Mouse (Mus musculus): ENCODE measurements around the gene Kdelc2.
A peak's percentile ranks its signal among the peaks of the same experiment; 100 is the strongest.

Kdelc2 gene

GRCm38 (mm10) chr9:53383951-53384866 lies at the start of gene Kdelc2:
Kdelc2 (plus strand) TSS chr9:53384025.
- peak; percentile 96 for DNase-seq (ENCODE audit: extremely low read depth, low read depth, low spot score)

DNA sequence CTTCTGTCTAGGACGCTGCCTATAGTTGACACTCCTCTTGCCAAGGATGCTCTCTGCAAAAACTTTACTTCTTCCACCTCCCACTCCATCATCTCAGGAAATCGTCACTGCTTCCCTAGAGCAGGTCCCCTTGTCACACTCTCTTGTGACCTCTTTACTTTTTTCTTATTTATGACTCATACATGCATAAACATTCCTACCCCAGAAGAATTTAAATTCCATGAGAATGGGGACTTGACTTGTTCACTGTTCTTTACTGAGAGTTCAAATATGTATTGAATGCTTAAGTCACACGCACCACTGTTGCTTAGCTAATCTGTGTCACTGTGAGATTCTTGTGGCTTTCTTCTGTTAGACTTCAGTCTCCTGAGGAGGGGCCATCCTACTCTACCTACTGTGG lies 48.7 kb upstream of the Kdelc2 start:
- no peak for DNase-seq (ENCODE audit: extremely low read depth, low read depth, low spot score)

DNA sequence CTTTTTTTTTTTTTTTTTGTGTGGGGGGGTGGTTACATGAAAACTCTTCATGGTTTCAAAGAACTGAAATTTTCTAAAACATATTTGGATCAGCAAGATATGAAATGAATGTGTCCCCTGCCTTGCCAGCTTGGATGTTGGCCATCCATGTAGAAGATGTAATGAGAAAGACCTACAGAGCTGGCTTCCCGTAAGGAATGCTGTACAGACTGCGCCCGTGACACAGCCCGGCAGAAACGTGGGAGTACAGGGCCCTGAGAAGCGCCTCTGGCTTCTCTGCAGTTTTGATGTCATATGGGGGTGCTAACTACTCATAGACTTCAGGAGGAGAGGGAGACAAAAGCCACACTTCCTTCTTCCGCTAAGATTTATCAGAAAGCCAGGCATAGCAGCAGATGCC lies 44.2 kb upstream of the Kdelc2 start:
- DNase-seq (ENCODE audit: extremely low read depth, low read depth, low spot score): no peak

- DNase-seq (ENCODE audit: extremely low read depth, low read depth, low spot score): no peak
Measured at GRCm38 (mm10) chr9:53340328-53340916, 43.4 kb upstream of the Kdelc2 start.

DNA sequence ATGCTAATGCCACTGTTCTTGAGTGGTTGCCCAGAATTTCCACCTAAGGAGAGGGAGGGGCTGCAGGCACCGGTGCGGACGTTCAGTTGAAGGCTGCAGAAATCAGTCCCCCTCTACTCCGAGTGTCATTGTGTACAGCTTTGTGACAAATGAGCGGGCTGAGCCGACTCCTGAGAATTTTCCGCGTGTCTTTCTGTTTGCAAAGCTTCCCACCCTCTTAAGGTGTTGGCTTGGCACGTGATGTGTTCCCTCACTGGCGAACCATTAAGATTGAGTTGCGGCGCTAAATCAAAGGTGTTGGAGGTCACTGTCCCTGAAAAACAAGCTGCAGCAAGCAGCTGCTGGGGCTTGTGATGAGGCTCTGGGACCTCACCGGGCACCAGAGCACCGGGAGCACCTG lies 42.9 kb upstream of the Kdelc2 start:
- DNase-seq (ENCODE audit: extremely low read depth, low read depth, low spot score): no peak

- DNase-seq (ENCODE audit: extremely low read depth, low read depth, low spot score): no peak
Measured at GRCm38 (mm10) chr9:53341981-53342380, 41.8 kb upstream of the Kdelc2 start.

DNA sequence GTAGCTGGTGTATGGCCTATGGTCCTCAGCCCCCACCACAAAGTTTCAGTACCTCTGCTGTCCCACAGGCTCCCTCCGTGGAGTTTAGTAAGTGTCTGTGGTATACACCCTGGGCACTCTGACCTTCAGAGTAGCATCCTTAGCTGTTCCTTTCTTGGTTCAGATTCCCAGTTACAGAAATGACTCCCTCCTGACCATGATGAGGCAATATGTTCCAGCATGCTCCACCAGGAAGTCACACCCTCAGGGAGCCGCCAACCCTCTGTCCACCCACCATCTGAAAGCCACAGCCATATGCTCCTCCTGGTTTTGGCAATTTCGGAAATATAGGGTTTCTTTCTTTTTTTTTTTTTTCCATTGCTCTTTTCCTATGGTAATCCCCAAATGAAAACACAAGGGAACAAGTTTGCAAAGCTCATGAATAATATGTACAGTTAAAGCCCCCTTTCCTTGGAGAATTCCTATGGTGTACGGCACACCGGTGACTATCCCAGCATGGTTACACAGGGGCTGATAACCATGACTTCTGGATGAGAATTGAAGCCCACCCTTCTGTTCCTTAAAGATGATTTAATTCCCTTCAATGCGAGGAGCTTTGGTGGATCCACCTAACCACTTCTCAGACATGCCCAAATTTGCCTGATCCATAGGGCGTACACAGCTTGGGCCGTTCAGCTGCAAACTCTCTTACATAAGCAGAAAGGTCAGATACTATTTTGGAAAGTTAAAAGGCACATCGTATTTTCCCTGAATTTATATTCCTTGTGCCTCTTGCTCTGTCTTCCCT lies 39.0 kb upstream of the Kdelc2 start:
- DNase-seq (ENCODE audit: extremely low read depth, low read depth, low spot score): no peak

GRCm38 (mm10) chr9:53345728-53346127 lies 38.1 kb upstream of the Kdelc2 start:
- DNase-seq (ENCODE audit: extremely low read depth, low read depth, low spot score): no peak

GRCm38 (mm10) chr9:53346402-53346801 lies 37.4 kb upstream of the Kdelc2 start:
- DNase-seq (ENCODE audit: extremely low read depth, low read depth, low spot score): no peak

GRCm38 (mm10) chr9:53349211-53349610 lies 34.6 kb upstream of the Kdelc2 start:
- DNase-seq (ENCODE audit: extremely low read depth, low read depth, low spot score): no peak

GRCm38 (mm10) chr9:53350331-53350730 lies 33.5 kb upstream of the Kdelc2 start:
- no peak for DNase-seq (ENCODE audit: extremely low read depth, low read depth, low spot score)

GRCm38 (mm10) chr9:53351899-53352298 lies 31.9 kb upstream of the Kdelc2 start:
- no peak for DNase-seq (ENCODE audit: extremely low read depth, low read depth, low spot score)

- DNase-seq (ENCODE audit: extremely low read depth, low read depth, low spot score): no peak
Measured at GRCm38 (mm10) chr9:53353161-53353560, 30.7 kb upstream of the Kdelc2 start.

DNA sequence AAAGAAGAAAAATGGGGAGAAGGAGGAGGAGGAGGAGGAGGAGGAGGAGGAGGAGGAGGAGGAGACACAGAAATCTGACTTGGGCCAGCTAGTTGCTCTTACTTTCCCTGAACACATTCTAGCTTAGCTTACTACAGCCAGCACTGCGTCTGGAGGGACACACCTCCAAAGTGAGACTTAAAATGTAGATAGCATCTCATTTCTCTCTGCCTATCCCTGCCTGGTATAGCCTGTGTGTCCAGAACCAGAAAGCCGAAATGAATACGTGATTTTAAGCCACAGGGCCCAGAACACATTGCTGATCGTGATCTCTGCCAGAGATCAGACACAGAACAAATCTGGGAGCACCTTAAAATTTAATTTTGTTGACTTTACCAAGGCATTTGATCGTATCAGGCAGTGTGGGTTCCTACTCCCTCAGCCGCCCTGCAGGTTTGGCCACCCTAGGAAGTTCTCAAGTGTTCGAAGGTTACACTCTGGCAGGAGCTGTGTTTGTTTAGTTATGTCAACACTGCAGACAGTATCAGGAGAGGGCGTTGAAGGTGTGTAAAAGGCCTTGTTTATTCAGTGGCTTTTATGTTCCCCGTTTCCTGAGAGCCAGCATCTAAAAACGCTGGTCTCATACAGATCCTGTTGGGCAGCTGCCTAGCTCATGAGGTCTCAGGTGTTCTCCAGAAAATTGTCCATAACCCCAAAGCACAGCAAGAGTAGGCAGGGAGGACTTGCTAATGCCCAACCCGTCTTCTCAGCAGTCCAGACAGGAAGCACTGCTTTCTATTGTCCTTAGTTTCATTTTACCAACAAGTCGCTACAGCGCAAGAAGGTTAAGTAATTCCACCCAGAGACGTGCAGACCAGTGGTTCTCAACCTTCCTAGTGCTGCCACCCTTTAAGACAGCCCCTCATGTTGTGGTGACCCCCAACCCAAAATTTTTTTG lies 27.3 kb upstream of the Kdelc2 start:
- DNase-seq (ENCODE audit: extremely low read depth, low read depth, low spot score): peak; percentile 96

GRCm38 (mm10) chr9:53371339-53371738 lies 12.5 kb upstream of the Kdelc2 start:
- no peak for DNase-seq (ENCODE audit: extremely low read depth, low read depth, low spot score)

- no peak for DNase-seq (ENCODE audit: extremely low read depth, low read depth, low spot score)
Measured at GRCm38 (mm10) chr9:53375907-53376306, 7.9 kb upstream of the Kdelc2 start.

GRCm38 (mm10) chr9:53376820-53377219 lies 7.0 kb upstream of the Kdelc2 start:
- DNase-seq (ENCODE audit: extremely low read depth, low read depth, low spot score): no peak

GRCm38 (mm10) chr9:53377597-53377996 lies 6.2 kb upstream of the Kdelc2 start:
- no peak for DNase-seq (ENCODE audit: extremely low read depth, low read depth, low spot score)

GRCm38 (mm10) chr9:53378171-53378570 lies 5.7 kb upstream of the Kdelc2 start:
- no peak for DNase-seq (ENCODE audit: extremely low read depth, low read depth, low spot score)

DNA sequence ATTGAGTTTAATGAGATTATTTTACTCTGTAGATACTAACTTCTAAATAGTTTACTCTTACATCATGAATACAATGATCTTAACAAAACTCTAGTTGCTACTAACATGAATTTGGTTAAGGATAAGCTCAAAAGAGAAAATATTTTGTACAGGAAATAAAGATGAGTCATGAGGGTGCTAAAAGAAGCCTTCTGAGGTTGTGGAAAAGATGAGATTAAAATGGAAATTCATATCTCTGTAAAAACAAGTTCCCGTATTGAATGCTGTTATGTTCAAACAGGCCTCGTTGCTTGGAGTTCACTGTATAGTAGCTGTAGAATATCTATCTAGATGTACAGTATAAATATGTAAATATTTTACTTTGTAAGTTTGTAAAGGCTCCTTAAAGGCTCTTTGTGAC lies 3.2 kb upstream of the Kdelc2 start:
- no peak for DNase-seq (ENCODE audit: extremely low read depth, low read depth, low spot score)
